Mouse (Mus musculus) G1E-ER4 (cell line): ENCODE measurements around the gene Scn3a. TPM values are rescaled to one million over a fixed set of nuclear protein-coding genes. Genes with fewer than 3 reads are reported as not detected.

Source experiments
- GATA1 ChIP-seq: IDR thresholded peaks from one replicate; pipeline ENCODE4 v1.8.0; 2012; ENCODE audit warnings: low read length, inconsistent platforms
- polyA plus RNA-seq: library from polyadenylated mRNA; stranded (reverse); fragments of >175 nt; gene quantifications from 2 replicates; pipeline ENCODE4 v1.2.3, GENCODE M21; 2012

The Scn3a gene
- polyA plus RNA-seq, 1 experiment: not detected

GRCm38 (mm10) chr2:65441566-65441965 is 125.9 kb downstream of the Scn3a start:
- TF ChIP-seq GATA1: no peak

GRCm38 (mm10) chr2:65441110-65441509 is 126.3 kb downstream of the Scn3a start:
- no peak for TF ChIP-seq GATA1

- no peak for TF ChIP-seq GATA1
These were observed 130.5 kb downstream of the Scn3a start for GRCm38 (mm10) chr2:65436917-65437316.

- TF ChIP-seq GATA1: no peak
These were observed 143.9 kb downstream of the Scn3a start for GRCm38 (mm10) chr2:65423501-65423900.

- no peak for TF ChIP-seq GATA1
These were observed 145.9 kb downstream of the Scn3a start for GRCm38 (mm10) chr2:65421259-65422255.

GRCm38 (mm10) chr2:65418608-65419007 is 148.8 kb downstream of the Scn3a start:
- no peak for TF ChIP-seq GATA1

- no peak for TF ChIP-seq GATA1
These were observed 150.9 kb downstream of the Scn3a start for GRCm38 (mm10) chr2:65416535-65416934.

- no peak for TF ChIP-seq GATA1
These were observed 152.1 kb downstream of the Scn3a start for GRCm38 (mm10) chr2:65415294-65415693.

- no peak for TF ChIP-seq GATA1
These were observed 152.6 kb downstream of the Scn3a start for GRCm38 (mm10) chr2:65414806-65415281.

- TF ChIP-seq GATA1: no peak
These were observed 153.2 kb downstream of the Scn3a start for GRCm38 (mm10) chr2:65414237-65414636.

- no peak for TF ChIP-seq GATA1
These were observed 153.7 kb downstream of the Scn3a start for GRCm38 (mm10) chr2:65413746-65414145.

Other genes starting within 250 kb of the Scn3a start
- gene Slc38a11, start 203.6 kb downstream of the Scn3a start, polyA plus RNA-seq: not detected in 2 replicates
- gene Scn2a, start 53.1 kb upstream of the Scn3a start, polyA plus RNA-seq: not detected in 2 replicates